Mouse (Mus musculus) heart, adult 11 months (tissue): ENCODE data around the gene Tspan31.
"Not testable (repeated sequence)": the region's sequence is repeated elsewhere in the genome, so short reads cannot be mapped to it uniquely, and the experiment has no call there.

ENCODE experiments used
- DNase-seq: peaks from one replicate; pipeline ENCODE4 v3.0.0; 2022

Tspan31 gene

DNA sequence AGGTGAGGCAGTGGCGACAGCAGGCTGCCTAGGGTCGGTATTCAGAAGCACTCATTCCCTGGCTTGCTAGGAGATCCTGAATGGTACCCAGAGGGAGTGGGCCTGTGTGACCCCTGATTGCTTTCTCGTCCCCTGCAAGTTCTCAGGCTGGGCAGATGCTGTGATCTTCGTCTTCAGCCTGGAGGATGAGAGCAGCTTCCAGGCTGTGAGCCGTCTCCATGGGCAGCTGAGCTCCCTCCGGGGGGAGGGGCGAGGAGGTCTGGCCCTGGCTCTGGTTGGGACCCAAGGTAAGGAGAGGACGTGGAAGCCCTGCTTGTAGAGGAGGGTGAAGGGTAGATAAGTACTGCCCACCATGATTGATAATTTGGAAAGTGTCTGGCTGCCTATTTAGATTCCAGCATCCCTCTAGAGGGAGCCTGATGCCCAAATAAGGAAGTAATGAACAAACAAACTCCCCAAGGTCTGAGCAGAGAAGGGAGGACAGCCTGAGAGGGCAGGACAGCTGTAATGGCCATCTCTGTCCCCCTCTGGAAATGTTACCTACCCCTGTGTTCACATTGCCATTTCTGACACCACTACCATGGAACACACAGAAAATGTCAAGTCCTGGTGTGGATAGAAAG lies 13.3 kb upstream of the Tspan31 start:
- DNase-seq = peak; percentile 88

- no peak for DNase-seq
Measured at GRCm38 (mm10) chr10:127081996-127082620, 12.0 kb upstream of the Tspan31 start.

GRCm38 (mm10) chr10:127080901-127081780 lies 11.1 kb upstream of the Tspan31 start:
- DNase-seq = peak; percentile 98

- no peak for DNase-seq
Measured at GRCm38 (mm10) chr10:127079665-127080391, 9.8 kb upstream of the Tspan31 start.

DNA sequence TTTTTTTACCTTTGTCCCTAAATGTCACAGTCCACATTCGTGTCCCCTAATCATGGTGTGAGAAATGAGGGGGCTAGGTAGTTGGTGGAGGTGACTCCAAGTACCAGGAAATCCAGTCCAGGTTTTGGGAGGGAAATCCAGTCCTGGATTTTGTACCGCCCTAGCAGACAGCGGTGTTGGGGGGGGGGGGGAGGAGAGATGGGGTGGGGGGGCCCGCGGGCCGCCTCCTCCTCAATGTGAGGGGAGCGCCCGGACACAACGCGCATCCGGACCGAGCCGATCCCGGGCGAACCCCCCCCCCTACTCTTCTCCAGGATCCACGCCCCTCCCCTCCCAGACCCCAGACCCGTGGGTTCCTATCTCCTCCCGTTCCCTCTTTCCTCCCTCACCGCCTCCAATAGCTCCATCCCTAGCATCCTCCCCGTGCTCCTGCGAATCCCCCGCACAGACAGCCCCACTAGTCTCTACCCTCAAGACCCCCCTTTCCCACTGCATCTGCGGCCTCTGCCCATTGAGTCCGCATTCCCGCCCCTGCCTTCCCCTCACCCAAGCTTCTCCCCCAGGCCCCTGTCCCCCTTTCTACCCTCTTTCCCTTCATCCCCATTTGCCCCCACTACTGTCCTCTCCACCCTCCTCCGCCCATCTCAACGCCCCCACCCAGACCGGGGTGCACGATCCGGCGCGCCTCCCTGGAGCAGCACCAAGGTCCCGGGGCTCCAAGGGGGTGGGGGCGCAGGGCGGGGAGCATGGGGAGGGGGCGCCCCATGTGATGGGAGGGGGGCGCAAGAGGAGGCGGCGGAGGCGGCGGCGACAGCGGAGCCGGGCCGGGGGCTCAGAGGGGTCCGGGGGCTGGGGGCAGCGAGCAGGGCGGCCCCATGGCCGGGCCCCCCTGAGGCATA lies 8.9 kb upstream of the Tspan31 start:
- DNase-seq = peak; percentile 97

DNA sequence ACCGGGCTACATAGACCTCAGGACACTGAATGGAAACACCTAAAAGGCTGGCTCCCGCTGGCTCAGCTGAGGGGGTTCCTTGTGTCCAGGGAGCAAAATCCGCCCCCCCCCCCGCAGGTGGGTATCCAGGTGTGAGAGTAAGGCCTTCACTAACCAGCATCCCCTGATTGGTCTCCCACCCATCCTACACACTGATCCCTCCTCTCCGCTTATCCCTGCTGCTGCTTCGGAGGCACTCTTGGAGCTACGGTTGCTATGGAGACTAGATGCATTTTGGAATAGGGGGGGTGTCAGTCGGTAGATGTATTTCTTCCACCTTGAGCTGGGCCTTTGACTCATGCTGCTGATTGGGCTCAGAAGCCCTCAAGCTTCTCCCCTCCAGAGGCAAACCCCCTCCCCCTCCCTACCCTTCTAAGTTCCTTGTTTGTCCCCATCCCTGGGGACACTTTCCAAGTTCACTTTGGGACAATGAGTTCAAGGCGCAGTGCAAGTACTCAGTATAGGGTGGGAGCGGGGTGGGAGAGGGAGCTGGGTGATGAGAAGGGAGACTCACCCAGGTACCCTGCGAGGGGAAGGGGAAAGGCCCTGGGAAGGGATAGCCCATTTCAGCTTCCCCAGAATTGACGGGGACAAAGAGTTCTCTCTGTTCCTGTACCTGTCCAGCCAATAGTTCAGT lies 8.1 kb upstream of the Tspan31 start:
- peak; percentile 95 for DNase-seq

- no peak for DNase-seq
Measured at GRCm38 (mm10) chr10:127077515-127077914, 7.5 kb upstream of the Tspan31 start.

DNA sequence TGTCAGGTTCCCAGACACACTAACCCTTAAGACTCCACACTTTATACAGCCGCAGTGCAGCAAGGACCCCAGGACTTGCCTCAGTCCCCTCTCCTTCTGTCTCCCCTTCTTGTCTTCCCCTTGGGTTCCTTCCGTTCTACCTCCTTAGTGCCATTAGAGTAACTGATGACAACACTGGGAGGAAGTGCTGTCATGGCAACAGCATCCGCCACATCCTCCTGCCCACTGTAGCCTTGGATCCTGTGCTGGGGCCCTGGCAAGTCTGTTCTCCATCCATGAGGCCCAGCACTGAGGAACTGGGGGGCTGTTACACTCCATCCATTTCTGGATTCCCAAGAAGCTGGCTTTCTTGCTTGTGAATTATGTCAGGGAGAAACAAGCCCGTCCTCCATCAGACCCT lies 6.0 kb upstream of the Tspan31 start:
- peak; percentile 95 for DNase-seq

DNA sequence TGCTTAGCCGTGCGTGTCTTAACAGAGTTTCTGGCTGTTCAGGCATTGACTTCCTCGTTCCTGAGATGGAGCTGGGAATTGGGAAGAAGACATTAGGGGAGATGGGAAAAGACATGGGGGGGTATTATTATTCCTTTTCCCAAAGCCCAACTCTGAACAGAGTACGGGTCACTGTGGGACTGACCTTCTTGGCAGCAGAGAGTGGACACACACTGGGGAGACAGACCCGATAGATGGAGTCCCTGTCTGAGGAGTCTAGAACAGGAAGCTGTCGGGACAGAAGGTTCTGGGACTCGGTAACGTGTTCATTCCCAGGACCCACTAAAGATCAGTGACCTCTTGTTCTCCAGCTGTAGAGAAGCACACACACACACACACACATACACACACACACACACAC lies 5.6 kb upstream of the Tspan31 start:
- DNase-seq = peak; percentile 97

DNA sequence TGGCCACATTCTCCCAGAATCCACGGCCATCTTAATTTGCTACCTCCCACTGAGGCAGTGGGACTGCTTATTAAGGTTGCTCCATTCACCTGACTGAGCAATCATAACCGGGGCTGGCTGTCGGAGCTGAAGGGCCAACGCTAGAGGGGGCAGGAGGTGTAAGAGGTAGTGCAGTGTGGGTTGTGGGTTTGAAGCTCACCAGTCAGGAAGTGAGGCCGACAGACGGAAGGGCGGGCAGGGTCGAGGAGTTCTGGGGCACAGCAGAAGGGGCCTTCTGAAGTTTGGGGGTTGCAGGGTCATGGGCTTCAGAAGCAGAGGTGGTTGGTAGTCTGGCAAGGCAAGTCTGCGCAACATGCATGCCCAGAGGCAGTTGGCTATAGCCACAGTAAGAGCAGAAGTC lies 5.0 kb upstream of the Tspan31 start, which contains the start of gene Agap2:
TSS of gene Agap2 (plus strand) at position 205 of the 400 bp plus-strand sequence.
- peak; percentile 93 for DNase-seq

DNA sequence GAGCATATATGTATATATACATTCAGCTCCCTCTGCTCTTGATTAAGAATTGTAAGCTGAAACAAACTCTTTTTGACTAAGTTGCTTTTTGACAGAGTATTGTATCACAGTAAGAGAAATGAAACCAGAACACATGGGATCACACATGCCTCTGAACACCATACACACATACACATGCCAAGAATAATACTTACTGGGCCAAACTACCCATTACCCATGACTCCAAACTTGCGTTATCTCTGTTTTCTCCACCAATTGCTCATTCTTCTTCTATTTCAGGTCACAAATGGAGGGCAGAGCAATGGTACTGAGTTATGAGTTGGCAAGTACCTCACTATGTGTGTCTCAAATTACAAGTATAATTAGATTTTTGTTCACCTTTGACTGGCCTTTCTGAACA lies 3.9 kb upstream of the Tspan31 start:
- DNase-seq = no peak

- DNase-seq = not testable (repeated sequence)
Measured at GRCm38 (mm10) chr10:127072969-127073368, 2.9 kb upstream of the Tspan31 start.

DNA sequence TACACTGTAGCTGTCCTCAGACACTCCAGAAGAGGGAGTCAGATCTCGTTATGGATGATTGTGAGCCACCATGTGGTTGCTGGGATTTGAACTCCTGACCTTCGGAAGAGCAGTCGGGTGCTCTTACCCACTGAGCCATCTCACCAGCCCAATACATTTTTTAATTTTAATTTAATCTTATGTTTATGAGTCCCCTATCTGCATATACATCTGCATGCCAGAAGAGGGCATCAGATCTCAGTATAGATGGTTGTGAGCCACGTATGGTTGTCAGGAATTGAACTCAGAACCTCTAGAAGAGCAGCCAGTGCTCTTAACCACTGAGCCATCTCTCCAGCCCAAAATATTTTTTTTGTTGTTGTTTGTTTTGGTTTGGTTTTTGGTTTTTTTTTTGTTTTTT lies 2.2 kb upstream of the Tspan31 start:
- DNase-seq = not testable (repeated sequence)

GRCm38 (mm10) chr10:127071203-127071602 lies 1.1 kb upstream of the Tspan31 start:
- peak; percentile 88 for DNase-seq

DNA sequence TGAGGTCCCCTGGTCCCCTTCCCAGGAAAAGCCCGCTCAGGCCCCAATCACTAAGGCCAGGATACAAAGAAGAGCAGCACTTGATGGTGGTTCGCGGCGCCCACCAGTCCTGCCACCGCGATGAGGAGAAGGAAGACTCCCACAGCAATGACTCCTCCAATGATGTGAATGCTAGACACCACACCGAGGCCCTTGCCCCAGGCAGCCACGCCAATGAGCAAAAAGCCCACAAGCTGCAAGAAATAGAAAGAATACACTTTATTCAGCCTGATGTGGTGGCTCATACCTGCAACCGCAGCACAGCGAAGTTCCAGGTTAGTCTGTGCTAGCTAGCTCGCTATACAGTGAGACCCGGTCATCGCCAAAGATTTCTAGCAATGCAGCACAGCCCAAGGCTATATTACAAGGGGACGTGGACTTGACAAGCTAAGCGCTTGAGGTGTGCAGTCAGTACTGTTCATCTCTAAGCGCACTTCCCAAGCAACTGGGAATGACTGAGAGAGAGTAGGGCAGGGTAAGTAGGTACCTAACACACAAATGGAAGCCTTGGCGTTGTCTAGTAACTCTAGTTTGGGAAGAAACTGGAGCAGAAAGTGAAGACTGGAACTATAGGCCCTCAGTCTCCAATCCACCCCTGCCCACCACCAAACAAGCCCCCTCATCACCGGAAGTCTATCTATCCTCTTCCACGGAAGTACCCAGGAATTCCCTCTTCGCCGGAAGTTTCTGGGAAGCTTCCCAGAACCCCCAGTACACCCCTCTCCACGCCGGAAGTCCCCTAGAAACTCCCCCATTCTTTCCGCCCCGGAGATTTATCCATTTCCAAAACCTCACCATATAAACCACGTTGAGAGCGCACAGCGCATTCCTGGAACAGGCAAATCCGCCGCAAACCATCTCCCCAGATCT lies 529 bp downstream of the Tspan31 start:
- peak; percentile 91 for DNase-seq

GRCm38 (mm10) chr10:127068360-127069038 lies 1.6 kb downstream of the Tspan31 start:
- no peak for DNase-seq

DNA sequence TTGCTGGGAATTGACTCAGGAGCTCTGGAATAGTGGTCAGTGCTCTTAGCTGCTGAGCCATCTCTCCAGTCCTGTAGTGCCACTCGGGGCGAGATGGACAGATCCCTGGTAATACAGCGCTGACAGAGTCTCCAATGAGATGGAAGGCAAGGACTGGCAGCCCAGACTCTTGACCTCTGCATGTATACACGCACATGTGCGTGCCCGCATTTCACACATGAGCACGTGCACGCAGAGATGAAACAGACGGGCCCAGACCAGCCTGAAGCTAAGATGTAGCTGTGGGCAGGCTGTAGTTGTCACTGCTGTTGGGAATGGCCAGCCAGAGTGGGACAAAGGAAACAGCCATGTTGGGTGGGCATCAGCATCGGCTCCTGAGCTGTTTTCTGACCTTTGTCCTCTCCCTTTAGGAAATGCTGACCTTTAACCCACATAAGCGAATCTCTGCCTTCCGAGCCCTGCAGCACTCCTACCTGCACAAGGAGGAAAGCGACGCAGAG lies 3.5 kb downstream of the Tspan31 start:
- DNase-seq = peak; percentile 91

- peak; percentile 91 for DNase-seq
Measured at GRCm38 (mm10) chr10:127065981-127066380, 4.1 kb downstream of the Tspan31 start.
